Mouse (Mus musculus) hindbrain, embryonic 15.5 days (tissue): Measurements from ENCODE around the gene Cdc42bpa. TPM values are rescaled to one million over a fixed set of nuclear protein-coding genes. Genes with fewer than 3 reads are reported as not detected.
"Not testable (repeated sequence)": the region's sequence is repeated elsewhere in the genome, so short reads cannot be mapped to it uniquely, and the experiment has no call there.

ENCODE experiments used
- ATAC-seq: fragments of 200-750 bp; cut with Nextera tagmentation; 2 replicates; pipeline ENCODE4 v1.8.0; 2017; ENCODE audit warnings: low read depth, moderate number of reproducible peaks, moderate TSS enrichment; ENCODE audit not compliant: low FRiP score
- H3K27ac ChIP-seq: fragments of 300-500 bp; sonication (generic); replicated peaks from 2 replicates; pipeline ENCODE4 v1.5.1; 2015; ENCODE audit warnings: mild to moderate bottlenecking, inconsistent platforms
- H3K27me3 ChIP-seq: fragments of 300-500 bp; sonication (generic); 2 replicates; pipeline ENCODE4 v1.6.1; 2015; ENCODE audit warnings: control low read depth, inconsistent platforms
- H3K36me3 ChIP-seq: fragments of 300-500 bp; sonication (generic); 2 replicates; pipeline ENCODE4 v1.6.1; 2015; ENCODE audit warnings: control low read depth, inconsistent platforms
- H3K4me1 ChIP-seq: fragments of 300-500 bp; sonication (generic); replicated peaks from 2 replicates; pipeline ENCODE4 v1.6.1; 2015; ENCODE audit warnings: control low read depth, inconsistent platforms
- H3K4me2 ChIP-seq: fragments of 300-500 bp; sonication (generic); 2 replicates; pipeline ENCODE4 v1.6.1; 2015; ENCODE audit warnings: moderate library complexity, mild to moderate bottlenecking, inconsistent platforms
- H3K4me3 ChIP-seq: fragments of 300-500 bp; sonication (generic); 2 replicates; pipeline ENCODE4 v1.5.1; 2015; ENCODE audit warnings: mild to moderate bottlenecking, inconsistent platforms
- H3K9ac ChIP-seq: fragments of 300-500 bp; sonication (generic); 2 replicates; pipeline ENCODE4 v1.6.1; 2015; ENCODE audit warnings: inconsistent platforms
- H3K9me3 ChIP-seq: fragments of 300-500 bp; sonication (generic); 2 replicates; pipeline ENCODE4 v1.6.1; 2016; ENCODE audit warnings: control low read depth, inconsistent platforms
- WGBS: fragments of 180-500 bp; shearing (Covaris S2); methylation state at CpG from one replicate; pipeline ENCODE4 v1.1.7; 2015; 5-methylcytosine and 5-hydroxymethylcytosine counted together
- polyA plus RNA-seq: library from polyadenylated mRNA; unstranded; fragments of >200 nt; fragmentation: Nextera tagmentation; extraction: Ambion mirVana; gene quantifications from 2 replicates; pipeline ENCODE4 v1.2.1, GENCODE M21; 2015

Gene Cdc42bpa
- polyA plus RNA-seq, 1 experiment from 2014 or later: 26.0 TPM

DNA sequence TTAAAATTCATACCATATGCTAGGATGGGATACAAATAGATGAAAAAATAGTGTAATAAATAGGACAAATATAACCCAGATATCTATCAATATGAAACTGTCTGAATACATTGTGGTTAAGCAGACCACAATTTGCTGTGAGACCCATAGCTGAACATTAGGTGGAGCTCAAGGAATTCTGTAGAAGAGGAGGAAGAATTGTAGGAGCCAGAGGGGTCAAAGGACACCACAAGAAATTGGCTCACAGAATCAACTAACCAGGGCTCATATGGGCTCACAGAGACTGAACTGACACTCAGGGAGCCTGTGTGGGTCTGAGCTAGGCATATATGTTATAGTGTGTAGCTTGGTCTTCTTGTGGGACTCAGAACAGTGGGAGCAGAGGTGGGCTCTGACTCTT, 47.8 kb downstream of the Cdc42bpa start:
- no peaks in the 10 kb centered on the region for H3K4me1 ChIP-seq
- no peak overlapping the region for H3K9ac ChIP-seq
- ATAC-seq: no peak
- H3K27ac ChIP-seq: no peak overlapping the region
- H3K27me3 ChIP-seq: no peaks in the 10 kb centered on the region
- no peaks in the 10 kb centered on the region for H3K9me3 ChIP-seq
- H3K36me3 ChIP-seq: no peaks in the 10 kb centered on the region; the same call in 1 of the 2 replicates
- H3K4me3 ChIP-seq: no peak overlapping the region
- H3K4me2 ChIP-seq: no peak overlapping the region

DNA sequence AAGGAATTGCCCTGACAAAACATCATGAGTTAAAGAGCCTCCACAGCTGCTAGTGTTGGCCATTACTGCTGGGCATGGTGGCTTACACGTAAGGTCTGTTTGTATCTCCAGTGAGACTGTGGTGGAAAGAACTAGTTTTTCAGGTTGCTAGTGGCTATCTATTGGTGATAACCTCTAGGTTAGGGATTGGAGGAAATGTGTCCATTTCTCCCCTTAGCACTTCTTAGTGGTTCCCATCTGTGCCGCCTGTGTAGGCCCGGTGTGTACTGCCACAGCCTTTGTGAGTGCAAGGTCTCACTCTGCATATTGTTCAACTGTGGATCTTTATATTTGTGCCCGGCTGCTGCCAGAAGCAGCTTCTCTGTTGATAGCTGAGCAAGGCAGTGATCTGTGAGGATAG, 53.2 kb downstream of the Cdc42bpa start:
- Histone ChIP-seq H3K27me3 (no peaks in the 10 kb centered on the region), H3K27ac (no peak overlapping the region), H3K9ac (no peak overlapping the region), H3K9me3 (no peaks in the 10 kb centered on the region), H3K4me2 (no peak overlapping the region), H3K4me1 (no peaks in the 10 kb centered on the region), H3K4me3 (no peak overlapping the region), H3K36me3 (no peaks in the 10 kb centered on the region)
- no peak for ATAC-seq
- 92% methylated on average over 4 of the region's 4 CpGs for WGBS

GRCm38 (mm10) chr1:180018218-180018617, 57.9 kb downstream of the Cdc42bpa start:
- H3K4me3 ChIP-seq: no peak overlapping the region
- no peaks in the 10 kb centered on the region for H3K27me3 ChIP-seq
- no peaks in the 10 kb centered on the region for H3K36me3 ChIP-seq
- H3K27ac ChIP-seq: no peak overlapping the region
- H3K4me2 ChIP-seq: no peak overlapping the region
- no peaks in the 10 kb centered on the region for H3K9me3 ChIP-seq
- peaks cover 8% of the 10 kb centered on the region for H3K4me1 ChIP-seq
- WGBS: 81% methylated on average over 2 of the region's 2 CpGs
- H3K9ac ChIP-seq: no peak overlapping the region
- ATAC-seq: no peak

DNA sequence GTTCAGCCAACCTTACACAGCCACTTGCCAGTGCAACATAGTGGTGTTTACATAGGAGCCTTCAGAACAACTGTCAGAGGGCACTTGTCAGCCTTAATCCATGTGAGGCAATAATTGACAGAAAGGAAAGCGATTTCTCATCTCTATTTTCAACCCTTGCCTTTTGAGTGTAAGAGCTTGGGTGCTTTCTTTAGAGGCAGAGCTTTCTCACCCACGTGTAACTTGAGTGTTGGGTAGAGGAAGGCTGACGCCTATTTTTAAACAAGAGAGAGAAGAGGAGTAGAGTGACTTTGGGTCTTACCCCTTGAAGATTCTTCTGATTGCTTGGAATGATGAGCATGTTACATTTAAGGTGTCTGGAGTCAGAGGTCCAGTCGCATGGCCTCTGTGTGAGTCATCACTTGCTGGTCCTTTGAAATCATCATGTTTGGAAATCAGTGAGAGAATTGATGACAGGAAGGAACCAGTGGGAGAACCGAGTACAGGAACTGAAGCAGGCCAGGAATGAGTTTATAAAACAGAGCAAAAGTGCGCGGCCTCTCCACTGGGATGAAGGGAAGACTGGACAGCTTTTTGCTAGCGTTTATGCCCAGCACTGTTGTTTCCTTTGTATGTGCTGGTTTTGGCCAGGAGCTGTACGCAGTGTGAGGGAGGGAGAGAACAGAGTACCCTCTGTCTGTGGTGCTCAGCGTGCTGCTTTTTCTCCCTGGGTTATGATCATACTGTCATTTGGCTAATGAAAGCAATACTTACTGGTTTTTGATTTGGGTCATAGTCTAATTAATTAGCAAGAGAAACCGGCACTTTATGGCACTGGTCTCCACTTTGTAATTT, 61.4 kb downstream of the Cdc42bpa start:
- H3K9me3 ChIP-seq: no peaks in the 10 kb centered on the region
- WGBS: 69% methylated on average over 11 of the region's 11 CpGs

DNA sequence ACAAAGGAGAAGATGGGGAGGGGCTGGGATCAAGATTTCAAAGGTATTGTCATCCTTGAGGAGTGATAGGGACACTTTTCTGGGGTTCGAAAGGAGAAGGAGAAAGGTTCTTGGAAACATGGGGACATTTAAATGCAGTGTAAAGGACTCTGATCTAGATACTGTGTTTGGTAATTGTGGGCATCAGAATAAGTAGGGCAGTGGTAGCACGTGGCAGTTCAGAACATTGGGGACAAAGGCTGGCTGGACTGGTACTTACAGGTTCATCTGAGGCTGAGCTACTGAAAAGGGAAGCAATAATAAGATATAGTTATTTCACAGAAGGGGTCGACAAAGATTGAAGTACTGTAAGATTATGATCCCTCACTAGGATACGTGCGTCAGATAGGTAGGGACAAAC, 63.2 kb downstream of the Cdc42bpa start:
- H3K9me3 ChIP-seq: no peaks in the 10 kb centered on the region
- H3K4me1 ChIP-seq: peaks cover 8% of the 10 kb centered on the region
- WGBS: 80% methylated on average over 5 of the region's 5 CpGs
- no peak overlapping the region for H3K4me2 ChIP-seq
- H3K9ac ChIP-seq: no peak overlapping the region
- no peaks in the 10 kb centered on the region for H3K36me3 ChIP-seq
- H3K27me3 ChIP-seq: no peaks in the 10 kb centered on the region
- ATAC-seq: no peak
- H3K4me3 ChIP-seq: no peak overlapping the region
- H3K27ac ChIP-seq: no peak overlapping the region

More for the DNA sequence above, 61.4 kb downstream of the Cdc42bpa start:
- no peak overlapping the region for H3K4me3 ChIP-seq
- no peak for ATAC-seq
- no peak overlapping the region for H3K4me2 ChIP-seq
- no peaks in the 10 kb centered on the region for H3K27me3 ChIP-seq
- no peaks in the 10 kb centered on the region for H3K36me3 ChIP-seq
- H3K9ac ChIP-seq: no peak overlapping the region
- H3K27ac ChIP-seq: no peak overlapping the region
- peaks cover 8% of the 10 kb centered on the region for H3K4me1 ChIP-seq

DNA sequence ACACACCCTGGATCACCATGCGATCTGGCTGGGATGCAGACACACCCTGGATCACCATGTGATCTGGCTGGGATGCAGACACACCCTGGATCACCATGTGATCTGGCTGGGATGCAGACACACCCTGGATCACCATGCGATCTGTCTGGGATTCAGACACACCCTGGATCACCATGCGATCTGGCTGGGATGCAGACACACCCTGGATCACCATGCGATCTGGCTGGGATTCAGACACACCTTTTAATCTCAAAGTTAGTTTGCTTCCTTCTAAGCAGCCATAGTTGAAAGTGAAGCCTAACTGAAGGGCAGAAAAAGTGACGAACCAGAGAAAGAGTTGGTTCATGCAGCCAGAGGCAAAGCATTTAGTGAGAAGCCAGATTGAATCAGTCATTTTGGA, 69.6 kb downstream of the Cdc42bpa start:
- not testable (repeated sequence) for H3K4me2 ChIP-seq, H3K9me3 ChIP-seq, ATAC-seq, H3K4me3 ChIP-seq, H3K27ac ChIP-seq, H3K4me1 ChIP-seq, H3K27me3 ChIP-seq, H3K36me3 ChIP-seq, H3K9ac ChIP-seq
- WGBS: 95% methylated on average over 5 of the region's 5 CpGs

DNA sequence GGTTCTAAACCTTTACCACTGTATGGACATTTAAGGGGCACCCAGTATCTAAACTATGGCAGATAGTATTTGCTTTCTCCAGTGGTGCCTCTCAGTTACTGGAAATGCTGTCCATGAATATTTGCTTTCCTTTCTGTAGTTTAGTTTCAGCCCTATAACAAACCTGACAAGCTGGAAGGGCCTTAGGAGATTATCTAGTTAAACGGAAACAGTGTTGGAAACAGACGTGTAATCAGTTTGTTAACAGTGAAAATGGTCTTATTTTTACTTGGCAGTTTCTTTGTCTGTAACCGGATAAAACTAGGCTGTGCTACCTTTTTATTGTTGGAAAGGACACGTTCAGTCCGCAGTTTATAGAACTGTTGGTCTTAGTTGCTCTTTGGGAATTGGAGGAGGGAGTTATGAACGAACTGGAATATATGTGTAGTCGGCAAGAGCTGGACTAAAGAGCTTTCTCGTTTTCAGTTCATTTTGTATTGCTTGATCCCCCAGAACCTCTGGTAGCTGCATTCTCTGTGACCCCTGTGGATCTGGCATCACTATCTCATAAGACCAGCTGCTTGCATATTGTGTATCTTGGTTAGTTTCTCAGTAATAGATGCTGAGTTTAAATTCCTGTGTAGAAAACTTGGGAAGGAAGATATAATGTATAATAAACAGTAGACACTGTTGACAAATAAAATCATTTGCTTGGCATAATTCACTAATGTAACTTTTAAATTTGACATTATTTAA, 70.5 kb downstream of the Cdc42bpa start:
- ATAC-seq: no peak
- 82% methylated on average over 8 of the region's 8 CpGs for WGBS
- no peak overlapping the region for H3K4me2 ChIP-seq

DNA sequence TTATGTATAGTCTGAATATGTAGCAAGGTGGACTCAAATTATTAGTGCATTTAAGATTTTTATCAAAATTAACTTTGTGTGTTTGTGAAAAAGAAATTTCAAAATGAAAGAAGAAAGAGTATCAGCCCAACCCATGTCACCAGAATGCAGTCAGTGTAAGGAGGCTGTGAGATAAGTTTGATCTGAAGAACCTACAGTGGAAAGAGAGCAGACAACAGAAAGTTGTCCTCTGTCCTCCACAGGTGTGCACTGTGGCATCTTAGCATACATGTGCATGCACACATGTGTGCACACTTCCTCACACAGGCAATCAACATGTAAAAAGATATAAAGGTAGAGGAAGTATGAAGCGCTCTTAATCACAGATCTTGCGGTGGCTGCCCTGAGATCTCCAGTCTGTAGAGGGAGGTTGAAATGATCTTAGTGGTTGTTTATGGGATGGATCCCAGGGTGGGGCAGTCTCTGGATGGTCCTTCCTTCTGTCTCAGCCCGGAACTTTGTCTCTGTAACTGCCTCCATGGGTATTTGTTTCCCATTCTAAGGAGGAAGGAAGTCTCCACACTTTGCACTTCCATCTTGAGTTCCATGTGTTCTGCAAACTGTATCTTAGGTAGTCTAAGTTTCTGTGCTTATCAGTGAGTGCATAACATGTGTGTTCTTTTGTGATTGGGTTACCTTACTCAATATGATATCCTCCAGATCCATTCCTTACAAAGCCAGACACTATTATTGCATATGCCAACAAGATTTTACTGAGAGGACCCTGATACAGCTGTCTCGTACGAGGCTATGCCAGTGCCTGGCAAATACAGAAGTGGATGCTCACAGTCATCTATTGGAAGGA, 71.7 kb downstream of the Cdc42bpa start:
- no peak overlapping the region for H3K9ac ChIP-seq
- no peaks in the 10 kb centered on the region for H3K27me3 ChIP-seq
- 95% methylated on average over 5 of the region's 5 CpGs for WGBS
- no peaks in the 10 kb centered on the region for H3K36me3 ChIP-seq
- no peaks in the 10 kb centered on the region for H3K4me1 ChIP-seq
- no peak overlapping the region for H3K4me2 ChIP-seq
- no peak for ATAC-seq
- H3K9me3 ChIP-seq: no peaks in the 10 kb centered on the region
- H3K27ac ChIP-seq: no peak overlapping the region
- H3K4me3 ChIP-seq: no peak overlapping the region

More for the DNA sequence above, 70.5 kb downstream of the Cdc42bpa start:
- no peaks in the 10 kb centered on the region for H3K4me1 ChIP-seq
- H3K9me3 ChIP-seq: no peaks in the 10 kb centered on the region
- no peaks in the 10 kb centered on the region for H3K27me3 ChIP-seq
- no peak overlapping the region for H3K27ac ChIP-seq
- no peak overlapping the region for H3K4me3 ChIP-seq
- H3K9ac ChIP-seq: no peak overlapping the region
- no peaks in the 10 kb centered on the region for H3K36me3 ChIP-seq

DNA sequence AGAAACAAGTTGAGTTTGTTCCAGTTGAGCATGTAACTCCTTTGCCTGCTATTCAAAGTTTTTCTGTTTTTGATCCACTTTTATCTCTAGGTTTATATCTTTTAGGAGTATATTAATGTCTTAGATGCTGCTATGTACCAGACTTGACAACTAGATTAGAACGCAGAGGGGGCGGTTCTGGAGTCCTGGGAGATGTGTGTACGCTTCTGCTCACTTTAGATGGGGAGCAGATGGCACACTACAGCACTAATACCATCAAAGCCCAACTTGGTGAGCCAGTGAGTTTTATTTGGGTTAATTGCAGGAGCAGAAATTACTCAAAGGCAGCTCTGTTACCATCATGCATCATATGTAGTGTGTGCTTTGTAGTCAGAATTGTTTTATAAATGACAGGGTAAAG, 77.2 kb downstream of the Cdc42bpa start:
- H3K27ac ChIP-seq: no peak overlapping the region
- no peaks in the 10 kb centered on the region for H3K9me3 ChIP-seq
- no peaks in the 10 kb centered on the region for H3K4me1 ChIP-seq
- 0 out of 2 replicates have a peak, but pooled peaks cover 5% of the 10 kb centered on the region for H3K36me3 ChIP-seq
- no peak overlapping the region for H3K4me2 ChIP-seq
- WGBS: 73% methylated on average over 3 of the region's 3 CpGs
- H3K4me3 ChIP-seq: no peak overlapping the region
- no peaks in the 10 kb centered on the region for H3K27me3 ChIP-seq
- no peak overlapping the region for H3K9ac ChIP-seq
- no peak for ATAC-seq

- H3K27ac ChIP-seq: no peak overlapping the region
- no peaks in the 10 kb centered on the region for H3K4me1 ChIP-seq
- H3K4me3 ChIP-seq: no peak overlapping the region
- H3K9ac ChIP-seq: no peak overlapping the region
- no peaks in the 10 kb centered on the region for H3K9me3 ChIP-seq
- peaks cover 26% of the 10 kb centered on the region for H3K36me3 ChIP-seq
- 96% methylated on average over 2 of the region's 2 CpGs for WGBS
- no peaks in the 10 kb centered on the region for H3K27me3 ChIP-seq
- no peak for ATAC-seq
- H3K4me2 ChIP-seq: no peak overlapping the region
These were observed 83.9 kb downstream of the Cdc42bpa start for GRCm38 (mm10) chr1:180044160-180044559.

DNA sequence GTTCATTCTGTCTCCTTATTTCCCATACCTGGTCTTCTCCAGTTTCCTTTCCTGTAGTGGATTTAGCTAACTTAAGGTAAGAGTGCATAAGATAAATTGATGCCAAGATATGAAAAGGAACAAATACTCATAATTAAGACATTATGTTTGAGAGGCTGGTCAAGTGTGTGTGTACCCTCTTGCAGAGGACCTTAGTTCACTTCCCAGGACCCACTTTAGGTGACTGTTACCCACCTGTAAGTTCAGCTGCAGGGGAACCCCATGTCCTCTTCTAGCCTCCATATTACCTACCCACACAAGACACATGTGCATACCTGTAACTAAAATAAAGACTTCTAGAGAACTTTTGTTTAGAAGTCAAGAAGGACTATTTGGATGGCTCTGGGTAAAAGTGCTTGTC, 84.9 kb downstream of the Cdc42bpa start:
- no peak overlapping the region for H3K9ac ChIP-seq

GRCm38 (mm10) chr1:180089176-180089575, 128.9 kb downstream of the Cdc42bpa start:
- Histone ChIP-seq H3K9me3 (no peaks in the 10 kb centered on the region), H3K27me3 (no peaks in the 10 kb centered on the region), H3K9ac (no peak overlapping the region), H3K4me3 (no peak overlapping the region), H3K4me2 (no peak overlapping the region), H3K27ac (no peak overlapping the region), H3K4me1 (no peaks in the 10 kb centered on the region), H3K36me3 (0 out of 2 replicates have a peak, but pooled peaks cover 4% of the 10 kb centered on the region)
- no peak for ATAC-seq
- 90% methylated on average over 1 of the region's 1 CpGs for WGBS

More for the DNA sequence above, 84.9 kb downstream of the Cdc42bpa start:
- Histone ChIP-seq H3K27ac (no peak overlapping the region), H3K4me3 (no peak overlapping the region), H3K36me3 (peaks cover 26% of the 10 kb centered on the region), H3K4me1 (no peaks in the 10 kb centered on the region), H3K4me2 (no peak overlapping the region), H3K9me3 (no peaks in the 10 kb centered on the region), H3K27me3 (no peaks in the 10 kb centered on the region)
- no peak for ATAC-seq
